Comparison of ENCODE assay signal across 20 mouse cellular contexts in genomic region chr3:54822526-54822925, GRCm38 (mm10).
"Had no signal": no experiment of that assay in that cellular context is flagged by ENCODE, and none has a peak within 500 bp of the region (broad histone marks: within the 10 kb centered on the region; RNA-seq: fewer than 3 reads in every experiment).

No protein-coding gene starts in this region.

- DNase-seq: kidney, adult 18-20 months; kidney, postnatal 10 days; kidney, postnatal 36 days; liver; liver, embryonic 13.5 days; lung, adult 2 months; lung, postnatal 14 days; lung, postnatal 4 days; right cerebral cortex, adult 18-20 months; right cerebral cortex, postnatal 14 days; right cerebral cortex, postnatal 4 days; thymus, postnatal 25 days had no signal

- H3K9me3 ChIP-seq: limb, embryonic 10.5 days; limb, embryonic 13.5 days; liver, embryonic 13.5 days; midbrain, embryonic 12.5 days; neural tube, embryonic 12.5 days; neural tube, embryonic 15.5 days; stomach, embryonic 15.5 days had no signal

- H3K4me1 ChIP-seq: limb, embryonic 10.5 days; liver, embryonic 13.5 days; midbrain, embryonic 12.5 days; neural tube, embryonic 12.5 days; neural tube, embryonic 15.5 days; stomach, embryonic 15.5 days had no signal

- H3K27me3 ChIP-seq: liver, embryonic 13.5 days; midbrain, embryonic 12.5 days; neural tube, embryonic 12.5 days; neural tube, embryonic 15.5 days; stomach, embryonic 15.5 days had no signal

- H3K4me3 ChIP-seq: limb, embryonic 10.5 days; limb, embryonic 13.5 days; liver, embryonic 13.5 days; midbrain, embryonic 12.5 days; neural tube, embryonic 12.5 days; neural tube, embryonic 15.5 days; stomach, embryonic 15.5 days had no signal

- ATAC-seq: inflammation-experienced regulatory T-cells, adult 6 months; intestine, embryonic 16.5 days had no signal

- H3K36me3 ChIP-seq: limb, embryonic 10.5 days; limb, embryonic 13.5 days; liver, embryonic 13.5 days; midbrain, embryonic 12.5 days; neural tube, embryonic 12.5 days; neural tube, embryonic 15.5 days; stomach, embryonic 15.5 days had no signal

- H3K4me2 ChIP-seq: limb, embryonic 13.5 days; liver, embryonic 13.5 days; midbrain, embryonic 12.5 days; neural tube, embryonic 12.5 days; neural tube, embryonic 15.5 days; stomach, embryonic 15.5 days had no signal

- H3K9ac ChIP-seq: limb, embryonic 13.5 days; liver, embryonic 13.5 days; midbrain, embryonic 12.5 days; neural tube, embryonic 12.5 days; neural tube, embryonic 15.5 days; stomach, embryonic 15.5 days had no signal

- H3K27ac ChIP-seq: limb, embryonic 10.5 days; limb, embryonic 13.5 days; liver, embryonic 13.5 days; midbrain, embryonic 12.5 days; neural tube, embryonic 12.5 days; neural tube, embryonic 15.5 days; stomach, embryonic 15.5 days had no signal
